Mouse (Mus musculus): ENCODE data around the gene Ppp2r5d.

Ppp2r5d gene

DNA sequence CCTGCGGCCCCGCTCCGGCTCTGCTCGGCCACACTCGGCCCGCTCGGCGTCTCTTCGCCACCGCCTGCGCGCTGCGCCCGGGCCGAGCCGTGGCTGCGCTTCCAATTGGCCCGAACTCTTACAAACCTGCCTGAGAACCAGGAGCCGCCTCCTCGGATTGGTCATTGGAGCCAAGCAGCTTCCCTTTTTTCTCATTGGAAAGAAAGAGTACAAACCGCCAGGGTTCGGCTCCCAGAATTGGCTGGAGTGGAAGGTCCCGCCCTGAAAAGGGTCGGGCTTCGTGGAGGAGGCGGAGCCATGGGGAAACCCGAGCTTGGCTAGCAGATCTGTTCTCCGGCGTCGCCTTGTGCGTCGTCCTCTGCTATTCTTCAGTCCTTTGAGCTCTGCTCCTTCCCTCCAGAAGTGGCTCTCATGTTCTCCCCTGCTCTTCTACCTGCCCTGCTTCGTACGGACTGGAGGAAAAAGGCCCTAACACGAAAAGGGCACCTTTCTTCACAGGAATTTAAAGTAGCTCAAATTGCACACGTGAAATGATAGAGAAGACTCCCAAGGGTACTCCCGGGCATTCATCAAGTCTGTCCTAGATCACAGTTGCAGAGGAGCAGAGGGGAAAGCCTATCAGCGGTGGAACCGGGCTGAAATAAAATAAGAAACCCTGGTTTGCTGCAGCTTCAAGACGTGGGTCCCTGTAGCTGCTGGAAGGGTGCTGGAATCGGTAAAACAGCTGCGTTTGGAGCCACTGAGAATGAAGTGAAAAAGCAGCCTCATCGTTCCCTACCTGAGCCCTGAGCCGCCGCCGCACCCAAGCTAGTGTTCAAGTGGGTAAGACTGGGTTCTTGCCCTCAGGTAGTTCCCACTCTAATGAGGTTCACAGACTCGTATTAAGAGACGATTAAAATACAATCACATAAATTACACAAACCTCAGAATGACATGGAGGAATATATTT lies at the start of gene Ppp2r5d:
Gene Ppp2r5d, minus strand, starts transcription at position 225 of the 949 bp plus-strand sequence.
- peak; percentile 91 to 93 for DNase-seq (ENCODE audit: low read depth in 1 of 2, low spot score in 2 of 2)

- DNase-seq (ENCODE audit: low read depth in 1 of 2, low spot score in 2 of 2) = peak; percentile 95 to 97
These were observed 47.1 kb upstream of the Ppp2r5d start, which contains the start of gene Cnpy3 for GRCm38 (mm10) chr17:46751794-46752556. Gene Cnpy3 (minus strand): TSS chr17:46752214.

DNA sequence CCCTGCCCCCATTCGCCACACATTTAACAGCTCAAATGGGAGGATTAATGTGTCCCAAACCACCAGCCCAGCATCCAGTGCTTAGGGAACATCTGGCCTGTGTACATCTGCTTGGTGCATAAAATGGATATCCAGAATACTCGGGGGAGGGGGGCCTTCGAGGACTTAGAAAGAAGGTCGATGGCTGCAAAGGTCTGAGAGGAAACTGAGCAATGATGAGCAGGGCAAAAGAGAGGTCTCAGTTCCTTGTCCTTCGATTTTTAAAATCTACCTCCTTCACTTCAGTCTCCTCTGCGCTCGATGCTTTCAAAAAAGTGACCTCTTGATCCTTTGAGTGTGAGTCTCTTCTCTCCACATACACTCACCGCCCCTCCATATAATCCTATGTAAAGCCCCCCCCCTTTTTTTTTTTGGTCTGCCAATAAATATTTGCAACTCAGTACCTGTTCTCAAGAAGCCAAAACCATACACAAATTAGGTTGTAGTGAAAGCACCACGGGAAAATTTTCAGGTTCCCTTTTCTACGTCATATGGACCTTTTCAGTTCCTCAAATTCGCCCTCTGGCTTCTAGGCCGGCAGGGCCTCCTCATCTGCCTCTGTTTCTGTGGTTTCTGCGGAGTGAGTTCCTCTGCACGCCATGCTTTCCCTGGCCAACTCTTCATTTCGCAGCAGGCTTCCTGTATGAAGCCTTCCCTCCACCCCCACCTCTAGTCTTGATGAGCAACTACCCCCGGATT lies 46.3 kb upstream of the Ppp2r5d start:
- DNase-seq (ENCODE audit: low read depth in 1 of 2, low spot score in 2 of 2) = peak; percentile 83 to 86

GRCm38 (mm10) chr17:46750580-46750979 lies 45.7 kb upstream of the Ppp2r5d start:
- DNase-seq (ENCODE audit: low read depth in 1 of 2, low spot score in 2 of 2) = no peak

- DNase-seq (ENCODE audit: low read depth in 1 of 2, low spot score in 2 of 2) = no peak
These were observed 44.4 kb upstream of the Ppp2r5d start for GRCm38 (mm10) chr17:46749282-46749681.

GRCm38 (mm10) chr17:46747806-46748205 lies 42.9 kb upstream of the Ppp2r5d start:
- no peak for DNase-seq (ENCODE audit: low read depth in 1 of 2, low spot score in 2 of 2)

DNA sequence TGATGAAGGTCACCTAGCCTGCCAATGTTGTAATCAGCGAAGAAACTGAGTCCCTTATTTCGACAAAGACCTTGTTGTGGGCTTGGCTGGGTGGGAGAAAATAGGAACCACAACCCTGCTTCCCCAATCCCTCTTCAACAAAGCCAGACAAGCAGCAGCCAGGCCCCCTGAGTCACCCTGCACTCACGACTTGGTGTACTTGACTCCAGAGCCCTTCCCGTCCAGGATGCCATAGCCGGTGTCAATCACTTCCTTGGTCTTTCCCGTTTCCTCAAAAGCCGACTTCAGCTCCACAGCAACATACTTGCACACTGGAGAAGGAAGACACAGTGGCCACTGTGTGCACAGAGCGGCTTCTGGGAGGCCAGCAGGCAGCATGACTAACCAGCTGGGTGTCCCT lies 42.3 kb upstream of the Ppp2r5d start:
- peak; percentile 61 to 84 for DNase-seq (ENCODE audit: low read depth in 1 of 2, low spot score in 2 of 2)

GRCm38 (mm10) chr17:46745506-46745905 lies 40.6 kb upstream of the Ppp2r5d start:
- DNase-seq (ENCODE audit: low read depth in 1 of 2, low spot score in 2 of 2) = no peak

DNA sequence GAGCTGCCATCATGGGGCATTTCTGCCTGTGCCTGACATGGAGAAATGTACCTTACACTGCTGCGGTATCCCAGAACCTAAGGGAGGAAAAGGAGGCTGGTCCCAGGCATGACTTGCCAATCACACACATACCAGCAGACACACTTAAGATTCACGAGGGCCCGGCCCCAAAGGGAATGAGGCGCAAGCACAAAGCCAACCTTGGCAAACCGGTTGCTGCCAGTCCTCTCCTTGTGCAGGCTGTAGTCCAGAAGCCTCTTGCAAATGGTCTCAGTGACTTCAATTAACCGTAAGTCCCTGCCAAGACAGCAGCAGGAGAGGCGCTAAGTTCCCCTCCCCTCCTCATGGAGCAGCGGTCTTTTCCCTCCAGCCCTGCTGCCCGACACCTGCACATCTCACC lies 38.1 kb upstream of the Ppp2r5d start:
- DNase-seq (ENCODE audit: low read depth in 1 of 2, low spot score in 2 of 2) = no peak

DNA sequence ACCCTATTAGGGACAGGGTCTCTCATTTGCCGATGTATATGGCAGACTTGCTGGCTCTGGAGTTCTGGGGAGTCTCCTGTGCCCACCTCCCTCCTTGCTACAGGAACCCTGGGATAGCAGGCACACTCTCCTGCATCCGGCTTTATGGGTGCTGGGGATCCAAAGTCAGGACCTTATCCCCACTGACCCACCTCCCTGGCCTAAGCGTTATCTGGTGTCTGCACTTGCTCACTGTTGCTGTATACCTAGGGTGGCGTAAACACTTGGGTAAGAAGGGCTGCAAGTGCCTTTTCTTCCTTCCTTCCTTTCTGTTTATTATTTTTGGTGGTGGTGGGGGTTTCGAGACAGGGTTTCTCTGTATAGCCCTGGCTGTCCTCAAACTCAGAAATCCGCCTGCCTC lies 36.4 kb upstream of the Ppp2r5d start:
- DNase-seq (ENCODE audit: low read depth in 1 of 2, low spot score in 2 of 2) = no peak

DNA sequence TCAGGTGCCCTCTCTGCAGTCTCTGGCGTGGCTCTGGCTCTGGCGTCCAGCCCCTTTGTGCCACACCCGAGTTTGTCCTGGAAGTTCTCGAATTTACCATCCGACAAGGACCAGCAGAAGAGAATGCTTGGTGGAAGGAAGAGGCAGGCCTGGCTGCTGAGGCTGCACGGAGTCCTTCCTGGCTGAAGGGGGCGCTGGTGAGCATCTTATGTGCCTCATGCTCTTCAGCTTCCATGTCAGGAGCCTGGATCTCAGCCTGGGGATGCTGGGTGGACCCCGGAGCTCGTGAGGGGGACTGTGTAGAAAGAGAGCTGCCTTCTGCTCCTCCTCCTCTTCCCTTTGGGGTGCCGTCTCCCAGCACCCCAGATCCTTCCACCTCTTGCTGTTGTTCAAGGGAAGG lies 31.2 kb upstream of the Ppp2r5d start:
- DNase-seq (ENCODE audit: low read depth in 1 of 2, low spot score in 2 of 2) = peak in 1 of 2 experiments; percentile 39

DNA sequence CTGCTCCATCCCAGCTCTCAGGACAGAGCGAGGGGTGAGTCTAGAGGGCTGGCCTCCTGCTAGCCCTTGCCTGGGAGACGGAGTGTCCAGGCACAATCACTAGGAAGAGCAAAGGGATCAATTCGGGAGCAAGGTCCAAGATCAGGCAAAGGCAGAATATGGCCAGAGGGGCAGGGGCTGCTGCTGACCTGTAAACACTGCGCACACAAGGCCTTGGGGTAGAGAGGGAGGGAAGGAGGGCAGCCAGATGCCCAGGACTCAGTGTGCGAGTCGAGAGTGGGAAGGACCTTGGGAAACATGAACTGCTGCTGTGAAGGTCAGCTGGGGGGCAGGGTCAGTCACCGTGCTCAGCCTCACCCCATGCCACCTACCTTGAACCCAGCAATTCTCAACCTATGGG lies 30.4 kb upstream of the Ppp2r5d start:
- no peak for DNase-seq (ENCODE audit: low read depth in 1 of 2, low spot score in 2 of 2)

DNA sequence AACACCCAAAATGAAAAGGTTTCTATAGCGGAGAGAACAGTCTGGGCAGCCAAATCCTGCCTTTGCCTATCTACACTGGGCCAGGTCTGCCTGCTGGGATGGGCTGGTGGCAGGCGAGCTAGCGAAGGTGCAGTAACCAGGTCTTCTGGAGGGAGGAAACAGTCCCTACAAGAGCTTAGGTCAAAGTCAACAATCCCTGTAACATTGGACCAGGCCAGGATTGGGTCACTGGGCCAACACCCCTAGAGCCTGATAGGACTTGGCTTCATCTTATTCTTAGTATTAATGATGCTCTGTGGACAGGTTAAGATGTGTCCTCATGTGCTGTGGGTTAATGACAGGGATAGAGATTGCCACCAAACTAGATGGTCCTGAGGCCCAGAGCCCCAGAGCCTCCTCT lies 29.1 kb upstream of the Ppp2r5d start:
- no peak for DNase-seq (ENCODE audit: low read depth in 1 of 2, low spot score in 2 of 2)

GRCm38 (mm10) chr17:46728904-46729318 lies 24.0 kb upstream of the Ppp2r5d start, which contains the start of gene Gnmt:
Gene Gnmt (minus strand): TSS chr17:46729168.
- DNase-seq (ENCODE audit: low read depth in 1 of 2, low spot score in 2 of 2) = no peak

DNA sequence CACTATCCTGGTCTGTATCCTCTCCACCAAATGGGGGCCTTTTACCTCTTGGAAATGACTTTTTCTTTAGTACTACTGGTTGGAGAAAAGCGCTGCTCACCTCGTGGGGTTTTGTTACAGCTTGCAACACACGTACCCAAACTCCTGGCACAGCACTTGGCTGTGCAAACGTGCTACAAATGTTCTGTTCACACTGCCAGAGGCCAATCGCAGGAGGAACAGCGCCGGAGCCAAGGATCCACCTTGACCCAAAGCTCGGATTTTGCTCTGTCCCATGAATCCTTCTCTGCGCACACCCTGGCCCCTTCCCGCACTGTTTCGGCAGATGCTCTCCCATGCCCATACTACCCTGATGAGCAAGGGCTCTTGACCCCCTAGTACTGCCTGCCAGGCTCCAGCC lies 23.6 kb upstream of the Ppp2r5d start:
- DNase-seq (ENCODE audit: low read depth in 1 of 2, low spot score in 2 of 2) = no peak

DNA sequence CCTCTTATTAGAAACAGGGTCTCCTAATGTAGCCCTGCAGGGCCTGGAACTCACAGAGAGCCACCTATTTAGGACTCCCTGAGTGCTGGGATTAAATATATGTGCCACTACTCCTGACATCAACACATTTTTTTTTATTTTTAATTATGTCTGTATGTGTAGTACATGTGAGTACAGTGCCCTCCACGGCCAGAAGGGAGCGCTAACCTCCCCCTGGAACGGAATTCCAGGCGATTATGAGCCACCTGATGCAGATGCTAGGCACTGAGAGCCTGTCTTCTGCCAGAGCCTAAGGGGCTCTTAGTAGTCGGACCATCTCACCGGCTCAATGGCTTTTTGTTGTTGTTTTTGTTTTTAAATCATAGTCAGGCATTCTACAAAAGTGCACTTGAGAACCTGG lies 23.1 kb upstream of the Ppp2r5d start:
- DNase-seq (ENCODE audit: low read depth in 1 of 2, low spot score in 2 of 2) = no peak

- no peak for DNase-seq (ENCODE audit: low read depth in 1 of 2, low spot score in 2 of 2)
These were observed 22.4 kb upstream of the Ppp2r5d start for GRCm38 (mm10) chr17:46727271-46727670.

DNA sequence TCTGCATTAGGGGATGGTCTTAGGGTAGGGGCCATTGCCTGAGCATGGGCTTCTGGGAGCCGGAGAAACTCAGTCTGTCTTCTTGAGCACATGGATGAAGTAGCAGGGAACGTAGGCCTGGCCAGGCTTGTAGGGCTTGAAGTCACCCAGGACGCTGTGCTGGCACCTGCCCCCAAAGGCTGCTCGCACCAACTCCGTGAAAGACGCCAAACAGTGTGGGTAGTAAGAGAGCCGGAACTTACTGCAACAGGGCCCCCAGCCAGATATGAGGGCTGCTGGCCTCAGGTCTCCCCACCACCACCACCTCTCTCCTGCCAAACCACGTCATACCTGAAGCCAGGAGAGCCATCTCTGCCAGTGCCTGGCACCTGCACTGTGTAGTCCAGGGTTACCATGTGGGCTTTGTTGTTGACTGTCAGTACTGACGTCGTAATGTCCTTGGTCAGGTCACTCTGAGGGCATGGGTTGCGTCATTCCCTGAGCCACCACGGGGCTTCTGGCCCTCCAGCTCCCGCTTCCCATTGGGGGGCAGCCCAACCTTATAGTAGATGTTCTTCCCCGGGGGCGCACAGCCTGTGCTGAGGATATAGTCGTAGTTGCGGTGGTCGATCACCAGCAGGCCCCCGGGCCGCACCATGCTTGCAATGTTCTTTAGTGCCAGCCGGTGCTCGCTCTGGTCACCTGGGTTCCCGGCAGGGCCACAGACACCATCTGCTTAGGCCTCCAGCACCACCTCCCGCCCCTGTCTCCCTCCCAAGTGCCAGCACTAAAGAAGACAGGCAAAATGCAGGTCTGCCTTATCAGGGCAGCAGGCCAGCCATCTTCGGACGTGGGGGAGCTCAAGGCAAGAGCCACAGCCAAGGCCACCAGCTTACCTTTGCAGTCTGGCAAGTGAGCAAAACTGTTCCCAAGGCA lies 21.1 kb upstream of the Ppp2r5d start:
- no peak for DNase-seq (ENCODE audit: low read depth in 1 of 2, low spot score in 2 of 2)

- no peak for DNase-seq (ENCODE audit: low read depth in 1 of 2, low spot score in 2 of 2)
These were observed 20.4 kb upstream of the Ppp2r5d start for GRCm38 (mm10) chr17:46725273-46725672.

GRCm38 (mm10) chr17:46724477-46725084 lies 19.7 kb upstream of the Ppp2r5d start:
- no peak for DNase-seq (ENCODE audit: low read depth in 1 of 2, low spot score in 2 of 2)
